ENCODE assay signal across 8 mouse cellular contexts in the genomic region with DNA sequence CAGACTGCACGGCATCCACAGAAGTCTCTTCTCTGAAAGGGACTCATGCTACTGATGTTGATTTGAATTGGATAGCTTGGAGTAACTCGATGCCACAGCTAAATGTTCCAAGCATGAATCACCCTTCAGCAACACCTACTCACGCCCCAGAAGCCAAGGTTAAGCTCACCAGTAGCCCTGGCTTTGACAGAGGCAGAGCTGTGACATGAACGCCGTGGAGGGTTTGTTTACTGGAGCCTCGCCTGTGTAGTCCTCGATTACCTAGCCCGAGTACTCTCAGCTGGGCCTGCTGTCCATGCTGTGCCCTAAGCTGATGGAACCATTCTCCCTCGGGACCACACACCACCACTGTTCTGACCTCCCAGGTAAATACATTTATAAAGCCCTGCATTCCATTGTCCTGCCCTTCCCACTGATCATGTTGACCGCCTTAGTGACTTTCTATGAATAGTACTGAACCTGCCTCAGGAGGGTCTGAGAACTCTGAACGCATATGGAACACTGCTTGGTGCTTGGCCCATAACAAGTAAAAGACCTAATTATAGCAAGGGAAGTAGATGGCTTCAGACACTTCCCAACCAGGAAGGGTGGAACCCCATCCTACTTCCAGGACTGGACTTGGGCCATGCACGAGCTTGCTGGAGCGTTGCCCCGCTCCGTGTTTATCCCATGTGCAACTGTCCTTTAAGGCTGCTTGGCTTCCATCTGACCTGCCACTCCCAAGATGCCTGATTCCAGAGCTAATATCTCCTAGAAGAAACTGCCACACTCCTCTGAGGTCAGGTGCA. TPM values are rescaled to one million over a fixed set of nuclear protein-coding genes. Genes with fewer than 3 reads are reported as not detected.
A peak's percentile ranks its signal among the peaks of the same experiment; 100 is the strongest.
DNase-seq lines count a peak whose midpoint lies in the region; ATAC-seq and TF ChIP-seq lines count a peak whose summit lies in the region.

No protein-coding gene starts in this region.

- no peak overlapping the region for H3K9ac ChIP-seq in midbrain, embryonic 14.5 days (replicated peaks; ENCODE audit: low read length)
- no peak overlapping the region for H3K9ac ChIP-seq in midbrain, embryonic 15.5 days
- H3K9ac ChIP-seq in intestine, postnatal 0 days (ENCODE audit: low read depth, low read length), result no peak overlapping the region

- H3K4me3 ChIP-seq in midbrain, embryonic 14.5 days (replicated peaks; ENCODE audit: low read depth, low read length), result no peak overlapping the region
- H3K4me3 ChIP-seq in midbrain, embryonic 15.5 days, result no peak overlapping the region
- no peak overlapping the region for H3K4me3 ChIP-seq in intestine, postnatal 0 days (ENCODE audit: low read depth, low read length)
- no peak overlapping the region for H3K4me3 ChIP-seq in myocyte

- H3K4me1 ChIP-seq in midbrain, embryonic 14.5 days (ENCODE audit: control insufficient read depth, insufficient read depth, low read length), result no peaks in the 10 kb centered on the region
- H3K4me1 ChIP-seq in midbrain, embryonic 15.5 days, result no peaks in the 10 kb centered on the region
- no peaks in the 10 kb centered on the region for H3K4me1 ChIP-seq in intestine, postnatal 0 days (replicated peaks; ENCODE audit: control insufficient read depth, insufficient read depth, low read length)

- no peak overlapping the region for H3ac ChIP-seq in myocyte (ENCODE audit: control insufficient read depth, insufficient read length)

- 0 out of 2 replicates have a peak overlapping the region, but pooled peaks have one; percentile 32 for H3K27ac ChIP-seq in midbrain, embryonic 14.5 days (replicated peaks; ENCODE audit: low read depth, low read length)
- H3K27ac ChIP-seq in midbrain, embryonic 15.5 days, result no peak overlapping the region
- H3K27ac ChIP-seq in intestine, postnatal 0 days (ENCODE audit: low read depth, low read length), result peak overlapping the region; percentile 36; the same call in 1 of the 2 replicates

- WGBS in midbrain, embryonic 14.5 days, result 82% methylated on average over 15 of the region's 15 CpGs
- 80% methylated on average over 15 of the region's 15 CpGs for WGBS in midbrain, embryonic 15.5 days
- WGBS in intestine, postnatal 0 days, result 37% methylated on average over 15 of the region's 15 CpGs

- H3K27me3 ChIP-seq in midbrain, embryonic 14.5 days (ENCODE audit: control insufficient read depth, insufficient read depth, low read length), result no peaks in the 10 kb centered on the region
- H3K27me3 ChIP-seq in midbrain, embryonic 15.5 days (replicated peaks), result no peaks in the 10 kb centered on the region
- H3K27me3 ChIP-seq in intestine, postnatal 0 days (replicated peaks; ENCODE audit: control insufficient read depth, insufficient read depth, low read length), result no peaks in the 10 kb centered on the region
- H3K27me3 ChIP-seq in myocyte (ENCODE audit: control insufficient read depth, insufficient read depth, insufficient read length), result no peaks in the 10 kb centered on the region

- ATAC-seq in midbrain, embryonic 14.5 days (ENCODE audit: low FRiP score, low TSS enrichment), result no peak
- ATAC-seq in midbrain, embryonic 15.5 days (replicated peaks), result no peak
- ATAC-seq in intestine, postnatal 0 days, result no peak; the same call in 1 of the 2 replicates

- H3K4me2 ChIP-seq in midbrain, embryonic 14.5 days (ENCODE audit: low read length), result no peak overlapping the region
- H3K4me2 ChIP-seq in midbrain, embryonic 15.5 days, result no peak overlapping the region
- H3K4me2 ChIP-seq in intestine, postnatal 0 days (replicated peaks; ENCODE audit: low read depth), result no peak overlapping the region
- H3K4me2 ChIP-seq in myocyte (ENCODE audit: low read depth), result peak overlapping the region; percentile 83

- H3K36me3 ChIP-seq in midbrain, embryonic 14.5 days (ENCODE audit: control insufficient read depth, insufficient read depth, low read length), result peaks cover 25% of the 10 kb centered on the region
- H3K36me3 ChIP-seq in midbrain, embryonic 15.5 days (replicated peaks), result peaks cover 17% of the 10 kb centered on the region
- H3K36me3 ChIP-seq in intestine, postnatal 0 days (ENCODE audit: control insufficient read depth, insufficient read depth), result peaks cover 20% of the 10 kb centered on the region
- peaks cover 12% of the 10 kb centered on the region for H3K36me3 ChIP-seq in myocyte (ENCODE audit: control insufficient read depth, insufficient read depth)

- DNase-seq in midbrain, embryonic 14.5 days, result no peak
- peak; percentile 81 for DNase-seq in gastrocnemius, postnatal 25 days
- no peak for DNase-seq in frontal cortex, postnatal 10 days (ENCODE audit: low spot score in 2 of 2)
- DNase-seq in frontal cortex, postnatal 14 days (ENCODE audit: low spot score in 2 of 2), result no peak
- no peak for DNase-seq in thymus, postnatal 25 days

- no peaks in the 10 kb centered on the region for H3K9me3 ChIP-seq in midbrain, embryonic 14.5 days (ENCODE audit: control insufficient read depth, low read length)
- no peaks in the 10 kb centered on the region for H3K9me3 ChIP-seq in midbrain, embryonic 15.5 days
- H3K9me3 ChIP-seq in intestine, postnatal 0 days (ENCODE audit: control insufficient read depth), result no peaks in the 10 kb centered on the region

- TF ChIP-seq POLR2A in myocyte (IDR thresholded peaks at IDR 0.05; ENCODE audit: insufficient read length, low read depth), result no peak

- peaks cover 5% of the 10 kb centered on the region for H3K79me2 ChIP-seq in myocyte (ENCODE audit: control insufficient read depth, insufficient read depth)

- no peak for TF ChIP-seq CTCF in intestine, postnatal 0 days (IDR thresholded peaks at IDR 0.05; ENCODE audit: low read depth)

TF ChIP-seq in myocyte, 11 proteins besides CTCF, POLR2A, EP300 and RAD21:
- TF ChIP-seq TCF3 (IDR thresholded peaks at IDR 0.05; ENCODE audit: insufficient read length, low read depth) (no peak), POLR2AphosphoS2 (IDR thresholded peaks at IDR 0.05; ENCODE audit: insufficient read length, low read depth) (peak; percentile 51), MYOG (IDR thresholded peaks at IDR 0.05; ENCODE audit: control insufficient read depth in 1 of 3, insufficient read depth in 1 of 3, insufficient read length in 2 of 3, low read depth in 2 of 3) (peak in 1 of 3 experiments; percentile 34), MYOD1 (IDR thresholded peaks at IDR 0.05; ENCODE audit: control insufficient read depth in 1 of 3, insufficient read length in 2 of 3, low read depth in 2 of 3) (peak in 1 of 3 experiments; percentile 42), CEBPB (IDR thresholded peaks at IDR 0.05; ENCODE audit: insufficient read depth, poor library complexity, severe bottlenecking) (no peak), MAX (IDR thresholded peaks at IDR 0.05; ENCODE audit: low read depth) (no peak), USF1 (IDR thresholded peaks at IDR 0.05; ENCODE audit: low read depth) (no peak), TCF12 (IDR thresholded peaks at IDR 0.05; ENCODE audit: insufficient read depth, poor library complexity, severe bottlenecking) (no peak), E2F4 (IDR thresholded peaks at IDR 0.05; ENCODE audit: insufficient read depth) (no peak), SRF (IDR thresholded peaks at IDR 0.05; ENCODE audit: control insufficient read depth, insufficient read length, low read depth) (no peak), REST (IDR thresholded peaks at IDR 0.05; ENCODE audit: insufficient read depth, insufficient read length) (no peak)

RNA-seq across cellular contexts. Expression of gene Bag5, which starts 7.7 kb away (rescaled TPM):
- polyA plus RNA-seq in midbrain, embryonic 14.5 days (2014; fragmentation: Nextera tagmentation; extraction: Ambion mirVana), result 67.3 and 72.9 TPM in 2 replicates
- 71.7 and 73.1 TPM in 2 replicates for polyA plus RNA-seq in midbrain, embryonic 15.5 days (2015; fragmentation: Nextera tagmentation; extraction: Ambion mirVana)
- 10 to 100 TPM; 10.9 to 14.6 TPM for total RNA-seq in gastrocnemius, postnatal 25 days (2021)
- polyA plus RNA-seq in intestine, postnatal 0 days (2015; fragmentation: Nextera tagmentation; extraction: Ambion mirVana), result 29.6 and 32.1 TPM in 2 replicates
- polyA plus RNA-seq in myocyte (2012; fragmentation: generic; extraction: Trizol), result 20.3 TPM

RNA-seq across cellular contexts. Expression of gene Apopt1, which starts 7.7 kb away (rescaled TPM):
- 57.6 and 66.0 TPM in 2 replicates for polyA plus RNA-seq in midbrain, embryonic 14.5 days (2014; fragmentation: Nextera tagmentation; extraction: Ambion mirVana)
- 51.9 and 55.3 TPM in 2 replicates for polyA plus RNA-seq in midbrain, embryonic 15.5 days (2015; fragmentation: Nextera tagmentation; extraction: Ambion mirVana)
- 10 to 100 TPM; 37.7 to 38.9 TPM for total RNA-seq in gastrocnemius, postnatal 25 days (2021)
- polyA plus RNA-seq in intestine, postnatal 0 days (2015; fragmentation: Nextera tagmentation; extraction: Ambion mirVana), result 42.6 and 44.8 TPM in 2 replicates
- 54.6 TPM for polyA plus RNA-seq in myocyte (2012; fragmentation: generic; extraction: Trizol)

RNA-seq across cellular contexts. Expression of gene Trmt61a, which starts 27.5 kb away (rescaled TPM):
- polyA plus RNA-seq in midbrain, embryonic 14.5 days (2014; fragmentation: Nextera tagmentation; extraction: Ambion mirVana), result 7.0 and 8.0 TPM in 2 replicates
- 10.4 and 11.9 TPM in 2 replicates for polyA plus RNA-seq in midbrain, embryonic 15.5 days (2015; fragmentation: Nextera tagmentation; extraction: Ambion mirVana)
- total RNA-seq in gastrocnemius, postnatal 25 days (2021), result 1 to 10 TPM; 2.7 to 2.9 TPM
- polyA plus RNA-seq in intestine, postnatal 0 days (2015; fragmentation: Nextera tagmentation; extraction: Ambion mirVana), result 5.6 TPM in 2 replicates
- 17.7 TPM for polyA plus RNA-seq in myocyte (2012; fragmentation: generic; extraction: Trizol)

RNA-seq across cellular contexts. Expression of gene Ckb, which starts 33.2 kb away (rescaled TPM):
- polyA plus RNA-seq in midbrain, embryonic 14.5 days (2014; fragmentation: Nextera tagmentation; extraction: Ambion mirVana), result 1,414 and 1,526 TPM in 2 replicates
- 1,376 and 1,480 TPM in 2 replicates for polyA plus RNA-seq in midbrain, embryonic 15.5 days (2015; fragmentation: Nextera tagmentation; extraction: Ambion mirVana)
- 10 to 100 TPM; 14.9 to 15.6 TPM for total RNA-seq in gastrocnemius, postnatal 25 days (2021)
- polyA plus RNA-seq in intestine, postnatal 0 days (2015; fragmentation: Nextera tagmentation; extraction: Ambion mirVana), result 628 and 645 TPM in 2 replicates
- polyA plus RNA-seq in myocyte (2012; fragmentation: generic; extraction: Trizol), result 670 TPM

RNA-seq across cellular contexts. Expression of gene Klc1, which starts 53.3 kb away (rescaled TPM):
- polyA plus RNA-seq in midbrain, embryonic 14.5 days (2014; fragmentation: Nextera tagmentation; extraction: Ambion mirVana), result 621 and 628 TPM in 2 replicates
- polyA plus RNA-seq in midbrain, embryonic 15.5 days (2015; fragmentation: Nextera tagmentation; extraction: Ambion mirVana), result 661 and 666 TPM in 2 replicates
- 10 to 100 TPM; 59.9 to 68.0 TPM for total RNA-seq in gastrocnemius, postnatal 25 days (2021)
- 42.9 and 45.7 TPM in 2 replicates for polyA plus RNA-seq in intestine, postnatal 0 days (2015; fragmentation: Nextera tagmentation; extraction: Ambion mirVana)
- polyA plus RNA-seq in myocyte (2012; fragmentation: generic; extraction: Trizol), result 252 TPM
